Comparison of ENCODE assay signal across 10 mouse cellular contexts in genomic region chr9:102189406-102189805, GRCm38 (mm10).
DNase-seq lines count a peak whose midpoint lies in the region; ATAC-seq lines count a peak whose summit lies in the region.
"Had no signal": no experiment of that assay in that cellular context is flagged by ENCODE, and none has a peak within 500 bp of the region (broad histone marks: within the 10 kb centered on the region; RNA-seq: fewer than 3 reads in every experiment).

No protein-coding gene starts in this region.

- no peaks in the 10 kb centered on the region for H3K36me3 ChIP-seq in neural tube, embryonic 11.5 days (ENCODE audit: control insufficient read depth, insufficient read depth, low read length)
- H3K36me3 ChIP-seq in intestine, embryonic 15.5 days: no peaks in the 10 kb centered on the region
- no peaks in the 10 kb centered on the region for H3K36me3 ChIP-seq in neural tube, embryonic 15.5 days
- H3K36me3 ChIP-seq: heart, embryonic 15.5 days; neural tube, embryonic 13.5 days had no signal

- no peak overlapping the region for H3K4me2 ChIP-seq in neural tube, embryonic 11.5 days (ENCODE audit: low read depth)
- H3K4me2 ChIP-seq in intestine, embryonic 15.5 days (replicated peaks): no peak overlapping the region
- no peak overlapping the region for H3K4me2 ChIP-seq in neural tube, embryonic 15.5 days
- H3K4me2 ChIP-seq: heart, embryonic 15.5 days; neural tube, embryonic 13.5 days had no signal

- no peak overlapping the region for H3K4me3 ChIP-seq in neural tube, embryonic 11.5 days (ENCODE audit: low read depth, low read length)
- no peak overlapping the region for H3K4me3 ChIP-seq in intestine, embryonic 15.5 days (replicated peaks)
- H3K4me3 ChIP-seq in neural tube, embryonic 15.5 days (replicated peaks): no peak overlapping the region
- H3K4me3 ChIP-seq: heart, embryonic 15.5 days; neural tube, embryonic 13.5 days had no signal

- peak; percentile 25 for DNase-seq in neural tube, embryonic 11.5 days (ENCODE audit: low spot score)
- DNase-seq in neural tube, embryonic 10.5 days (ENCODE audit: extremely low spot score, low spot score): no peak
- DNase-seq in cerebellum, adult 9-11 months: peak; percentile 94
- no peak for DNase-seq in embryo, embryonic 10.5 days (ENCODE audit: low spot score)
- DNase-seq in spleen, adult 18-20 months: no peak
- no peak for DNase-seq in thymus, postnatal 36 days

- H3K27ac ChIP-seq in neural tube, embryonic 11.5 days (ENCODE audit: low read depth, low read length): no peak overlapping the region
- no peak overlapping the region for H3K27ac ChIP-seq in intestine, embryonic 15.5 days
- no peak overlapping the region for H3K27ac ChIP-seq in neural tube, embryonic 15.5 days (replicated peaks)
- H3K27ac ChIP-seq: heart, embryonic 15.5 days; neural tube, embryonic 13.5 days had no signal

- 63% methylated on average over 11 of the region's 11 CpGs for WGBS in neural tube, embryonic 11.5 days
- WGBS in intestine, embryonic 15.5 days: 49% methylated on average over 11 of the region's 11 CpGs
- 27% methylated on average over 11 of the region's 11 CpGs for WGBS in neural tube, embryonic 15.5 days

- H3K9me3 ChIP-seq in neural tube, embryonic 11.5 days (ENCODE audit: control insufficient read depth, low read length): no peaks in the 10 kb centered on the region
- H3K9me3 ChIP-seq in intestine, embryonic 15.5 days: no peaks in the 10 kb centered on the region
- H3K9me3 ChIP-seq in neural tube, embryonic 15.5 days (replicated peaks): no peaks in the 10 kb centered on the region
- H3K9me3 ChIP-seq: heart, embryonic 15.5 days; neural tube, embryonic 13.5 days had no signal

- H3K9ac ChIP-seq in neural tube, embryonic 11.5 days (ENCODE audit: low read length): no peak overlapping the region
- H3K9ac ChIP-seq in intestine, embryonic 15.5 days: no peak overlapping the region
- no peak overlapping the region for H3K9ac ChIP-seq in neural tube, embryonic 15.5 days (replicated peaks)
- H3K9ac ChIP-seq: heart, embryonic 15.5 days; neural tube, embryonic 13.5 days had no signal

- H3K4me1 ChIP-seq in neural tube, embryonic 11.5 days (ENCODE audit: control insufficient read depth, insufficient read depth, low read length): peaks cover 7% of the 10 kb centered on the region; the same call in 1 of the 2 replicates
- H3K4me1 ChIP-seq in intestine, embryonic 15.5 days (replicated peaks): no peaks in the 10 kb centered on the region; the same call in 1 of the 2 replicates
- H3K4me1 ChIP-seq in neural tube, embryonic 15.5 days: peaks cover 27% of the 10 kb centered on the region
- H3K4me1 ChIP-seq: heart, embryonic 15.5 days had no signal

- H3K27me3 ChIP-seq in neural tube, embryonic 11.5 days (ENCODE audit: control insufficient read depth, insufficient read depth, low read length): peaks cover 27% of the 10 kb centered on the region
- H3K27me3 ChIP-seq in intestine, embryonic 15.5 days (replicated peaks): no peaks in the 10 kb centered on the region
- peaks cover 12% of the 10 kb centered on the region; the same call in 1 of the 2 replicates for H3K27me3 ChIP-seq in neural tube, embryonic 15.5 days (replicated peaks)

- ATAC-seq in neural tube, embryonic 11.5 days (ENCODE audit: insufficient read depth, low FRiP score, low TSS enrichment): no peak
- peak; percentile 83 for ATAC-seq in intestine, embryonic 15.5 days
- peak; percentile 18; the same call in 1 of the 2 replicates for ATAC-seq in neural tube, embryonic 15.5 days (ENCODE audit: low FRiP score)

Comparison
In these comparisons a context has a peak if more than half of its experiments do, and no peak if none do; other contexts are left out.
1. DNase-seq: peak in neural tube, embryonic 11.5 days (single experiment) and cerebellum, adult 9-11 months (single experiment); none in neural tube, embryonic 10.5 days (single experiment), embryo, embryonic 10.5 days (single experiment), spleen, adult 18-20 months (0 of 2) and thymus, postnatal 36 days (0 of 2).